Mouse (Mus musculus): ENCODE results near the gene Ccdc157. TPM values are rescaled to one million over a fixed set of nuclear protein-coding genes. Genes with fewer than 3 reads are reported as not detected.
"Not testable (repeated sequence)": the region's sequence is repeated elsewhere in the genome, so short reads cannot be mapped to it uniquely, and the experiment has no call there.

Gene Ccdc157
- total RNA-seq (2021): 1 to 10 TPM; 3.1 to 3.2 TPM
- long read RNA-seq, experiment 1, partial matches to known transcripts: 1 of 1 reads
- long read RNA-seq, experiment 1, other reads (novel, unspliced or antisense): 0 of 1 reads
- long read RNA-seq, experiment 2, partial matches to known transcripts: 5 of 6 reads
- long read RNA-seq, experiment 2, other reads (novel, unspliced or antisense): 1 of 6 reads

DNA sequence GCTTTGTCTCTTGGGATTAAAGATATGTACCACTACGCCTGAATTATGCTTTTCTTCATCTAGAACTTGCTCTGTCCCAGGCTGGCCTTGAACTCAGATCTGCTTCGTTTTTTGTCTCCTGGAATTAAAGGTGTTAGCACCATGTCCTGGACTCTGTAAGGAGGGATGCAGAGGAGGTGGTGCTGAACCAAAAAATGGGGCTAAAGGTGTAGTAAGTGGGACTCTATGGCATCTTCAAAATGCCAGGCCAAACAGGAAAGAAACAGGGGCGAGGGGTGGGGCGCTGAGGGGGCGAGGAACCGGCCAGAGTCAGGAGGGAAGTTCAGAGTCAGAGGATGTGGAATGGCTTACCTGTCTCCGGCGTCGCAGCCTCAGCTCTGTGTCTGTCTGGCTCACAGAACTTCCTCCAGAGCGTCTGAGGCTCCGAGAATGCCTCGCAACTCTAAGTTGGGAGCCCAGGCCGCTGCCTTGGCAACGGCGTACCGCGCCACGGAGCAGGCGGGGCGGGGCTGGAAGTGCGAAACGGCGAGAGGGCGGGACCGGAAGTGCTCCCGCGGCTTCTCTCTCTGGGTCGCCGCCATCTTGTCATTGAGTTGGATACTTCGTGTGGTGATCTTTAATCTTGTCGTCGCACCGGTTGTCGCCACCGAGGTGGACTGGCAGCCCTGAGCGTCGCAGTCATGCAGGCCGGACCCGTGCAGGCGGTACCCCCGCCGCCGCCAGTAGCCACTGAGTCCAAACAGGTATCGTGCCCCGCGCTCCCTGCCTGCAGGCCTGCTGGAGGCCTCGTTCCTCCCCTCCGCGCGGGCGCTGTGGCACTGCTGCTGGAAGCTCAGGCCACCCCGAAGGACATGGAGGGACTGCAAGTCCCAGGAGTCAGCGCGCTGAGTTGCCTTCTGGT, at the start of gene Ccdc157, which contains the start of gene Sf3a1:
Ccdc157 (minus strand) TSS at position 486 of the 901 bp plus-strand sequence.
Sf3a1 (plus strand) TSS at position 543 of the 901 bp plus-strand sequence.
- DNase-seq: peak; percentile 92

DNA sequence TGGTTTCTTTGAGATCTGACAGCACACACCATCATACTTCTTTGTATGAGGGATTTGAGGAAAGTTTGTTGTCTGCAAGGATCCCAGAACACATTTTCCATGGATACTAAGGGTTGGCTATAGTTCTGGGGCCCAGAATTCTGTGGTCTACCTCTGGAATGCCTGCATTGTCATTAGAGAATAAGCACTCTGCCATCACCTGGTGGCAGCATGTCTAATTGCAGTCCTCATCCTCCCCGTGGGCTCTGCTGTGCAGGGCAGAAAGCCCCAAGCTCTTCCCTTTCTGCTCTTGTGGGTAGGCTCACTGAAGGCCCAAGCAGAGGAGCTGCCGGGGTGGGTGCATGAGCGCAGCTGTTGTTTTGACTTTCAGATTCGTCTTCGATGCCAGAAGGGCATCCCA, 49.5 kb upstream of the Ccdc157 start:
- no peak for DNase-seq

DNA sequence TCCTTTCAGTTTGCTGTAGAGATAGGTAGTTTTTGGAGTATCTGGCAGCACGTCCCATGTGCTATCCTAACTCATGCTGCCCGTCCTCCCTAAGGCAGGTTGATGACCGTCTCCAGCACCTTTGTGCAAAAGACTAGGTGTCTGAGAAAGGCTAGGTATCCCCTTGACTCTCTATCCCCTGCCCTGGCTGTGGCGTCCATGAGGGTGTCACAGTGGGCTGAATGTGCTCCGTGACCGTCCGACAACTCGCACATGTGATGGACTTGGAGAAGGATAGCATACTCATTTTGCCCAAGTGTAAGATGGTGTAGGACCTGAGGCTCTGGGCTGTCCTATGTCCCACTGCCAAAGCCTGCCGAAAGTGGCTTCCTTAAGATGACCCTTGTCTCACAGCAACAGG, 47.6 kb upstream of the Ccdc157 start:
- no peak for DNase-seq

DNA sequence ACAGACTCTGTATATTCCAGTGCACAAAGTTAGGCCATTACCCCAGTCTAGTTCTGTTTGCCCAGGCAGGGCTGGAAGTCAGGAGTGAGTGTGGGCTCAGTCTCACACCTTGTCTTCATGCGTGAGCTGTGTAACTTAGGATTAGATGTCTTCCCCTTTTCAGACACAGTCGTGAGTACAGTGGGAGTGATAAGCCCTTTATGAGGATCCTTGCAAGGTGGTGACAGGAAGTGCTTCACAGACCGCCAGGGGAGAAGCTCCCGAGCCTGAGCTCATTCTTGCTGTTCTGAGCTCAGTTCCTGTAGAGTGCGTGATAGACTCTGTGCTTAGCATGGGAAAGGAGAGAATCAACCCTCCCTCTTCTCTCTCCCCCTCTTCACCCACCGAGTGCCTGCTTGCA, 46.5 kb upstream of the Ccdc157 start:
- DNase-seq: no peak

DNA sequence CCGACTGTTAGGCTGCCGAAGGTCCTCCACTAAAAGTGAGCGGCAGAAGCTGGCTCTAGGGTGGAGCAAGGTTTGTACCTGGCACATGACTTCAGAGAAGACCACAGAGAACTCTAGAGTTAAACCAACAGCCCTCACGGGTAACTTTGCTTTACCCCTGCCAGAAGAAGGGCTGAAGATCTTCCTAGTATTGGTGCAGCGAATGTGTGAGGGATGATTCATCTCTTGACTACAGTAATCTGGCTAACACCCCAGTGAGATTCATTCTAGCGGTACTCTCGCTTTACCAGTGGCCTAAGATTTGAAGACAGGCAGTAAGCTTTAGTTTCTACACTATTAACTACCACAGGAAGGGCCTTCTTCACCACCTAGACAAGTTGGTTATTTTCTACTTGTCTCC, 45.9 kb upstream of the Ccdc157 start:
- no peak for DNase-seq

DNA sequence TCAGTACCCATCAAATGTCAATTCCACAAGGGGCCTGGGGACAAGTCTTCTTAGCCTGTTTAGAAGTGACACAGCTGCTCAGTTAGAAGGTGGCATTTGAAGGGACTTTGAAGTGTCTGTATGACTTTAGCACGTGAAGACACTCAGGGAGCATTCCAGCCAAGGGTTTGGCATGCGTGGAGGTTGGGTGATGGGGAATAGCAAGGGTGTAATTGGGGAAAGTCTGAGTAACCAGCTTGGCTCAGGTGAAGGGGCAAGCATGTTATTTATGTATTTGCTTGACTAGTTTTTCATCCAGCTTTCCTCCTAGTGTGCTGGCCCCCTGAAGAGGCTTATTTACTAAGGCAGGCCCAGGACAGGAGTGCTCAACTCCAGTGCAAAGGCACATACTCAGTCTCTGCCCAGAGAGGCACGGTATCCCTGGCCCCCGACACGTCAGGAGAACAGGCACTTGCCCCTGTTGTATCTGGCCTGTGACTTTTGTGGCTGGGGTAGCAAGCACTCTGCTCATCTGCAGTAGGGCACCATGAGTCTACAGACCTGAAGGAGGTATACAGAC, 45.1 kb upstream of the Ccdc157 start:
- DNase-seq: no peak

DNA sequence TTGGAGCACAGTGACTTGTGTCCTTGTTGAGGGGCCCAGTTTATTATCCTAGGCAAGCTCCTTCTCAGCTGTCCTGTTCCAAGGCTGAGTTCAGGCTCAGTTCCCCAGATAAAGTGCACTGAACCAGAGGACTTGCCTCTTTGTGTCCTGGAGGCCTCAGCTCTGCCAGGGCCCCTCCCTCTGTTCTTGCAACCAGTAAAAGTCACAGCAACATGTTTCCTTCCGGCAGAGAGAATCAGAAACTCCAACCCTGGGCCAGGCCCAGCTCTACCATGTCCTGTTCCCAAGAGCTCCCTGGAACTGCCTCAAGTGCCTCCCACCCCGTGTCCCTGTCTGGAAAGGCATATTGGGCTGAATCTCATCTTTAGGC, 43.6 kb upstream of the Ccdc157 start:
- DNase-seq: peak; percentile 84

DNA sequence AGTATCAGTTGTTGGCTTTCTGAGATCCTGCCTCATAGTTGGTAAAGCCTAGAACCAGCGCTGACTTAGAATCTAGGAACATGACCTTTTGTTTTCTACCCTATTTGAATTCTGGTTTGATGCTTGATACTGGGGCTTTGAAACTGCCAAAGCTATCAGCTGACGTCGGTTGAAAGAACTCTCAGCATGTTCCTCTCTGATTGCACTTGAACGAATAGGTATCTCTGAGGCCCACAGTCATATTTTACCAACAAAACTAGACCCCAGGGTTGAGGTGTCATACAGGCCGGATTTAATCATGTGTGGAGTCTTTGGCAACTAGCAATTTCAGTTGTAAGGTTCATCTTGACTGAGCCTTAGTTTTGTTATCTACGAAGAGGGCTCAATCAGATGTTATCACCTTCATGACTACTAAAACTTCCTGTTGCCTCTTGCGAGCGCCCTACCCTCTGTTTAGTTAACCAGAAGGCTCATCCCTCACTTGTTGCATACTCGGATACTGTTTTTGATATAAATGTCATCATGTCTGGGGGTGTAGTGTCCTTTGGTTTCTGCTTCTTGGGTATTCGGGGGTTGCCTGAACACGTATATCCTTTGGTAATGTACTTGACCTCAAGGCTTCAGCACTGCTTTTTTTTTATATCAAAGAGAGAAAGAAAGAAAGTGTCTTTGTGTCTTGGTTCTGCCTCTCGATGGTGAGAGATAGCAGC, 43.1 kb upstream of the Ccdc157 start:
- DNase-seq: no peak

DNA sequence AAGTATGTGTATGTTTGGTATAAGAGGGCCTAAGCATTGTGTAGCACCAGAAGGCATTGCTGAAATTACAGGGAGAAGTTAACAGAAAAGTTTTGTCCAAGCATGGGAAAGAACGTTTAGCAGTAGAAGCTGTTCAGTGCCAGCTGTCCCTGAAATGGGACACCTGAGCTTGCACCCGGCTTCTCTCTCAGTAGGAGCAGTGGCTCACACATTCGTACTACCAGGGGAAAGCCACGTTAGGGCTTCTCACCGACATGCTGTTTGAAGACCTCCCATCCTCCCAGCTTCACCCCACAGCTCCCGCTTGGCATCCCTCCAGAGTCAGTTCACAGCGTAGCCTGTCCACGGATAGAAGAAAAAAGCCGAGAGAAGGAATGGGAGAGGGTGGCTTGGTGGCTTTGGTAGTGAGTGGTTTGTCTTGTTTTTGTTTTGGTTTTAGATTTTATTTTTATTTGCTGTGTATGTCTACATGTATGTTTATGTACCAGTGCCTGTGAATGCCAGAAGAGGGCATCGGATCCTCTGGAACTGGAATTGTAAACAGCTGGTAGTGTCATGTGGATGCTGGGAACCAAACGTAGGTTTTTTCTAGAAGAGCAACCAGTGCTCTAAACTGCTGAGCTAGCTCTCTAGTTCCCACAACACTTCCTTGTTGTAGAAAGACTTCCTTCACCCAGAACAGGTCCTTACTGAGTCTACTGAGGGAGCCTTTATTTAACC, 42.0 kb upstream of the Ccdc157 start:
- no peak for DNase-seq

DNA sequence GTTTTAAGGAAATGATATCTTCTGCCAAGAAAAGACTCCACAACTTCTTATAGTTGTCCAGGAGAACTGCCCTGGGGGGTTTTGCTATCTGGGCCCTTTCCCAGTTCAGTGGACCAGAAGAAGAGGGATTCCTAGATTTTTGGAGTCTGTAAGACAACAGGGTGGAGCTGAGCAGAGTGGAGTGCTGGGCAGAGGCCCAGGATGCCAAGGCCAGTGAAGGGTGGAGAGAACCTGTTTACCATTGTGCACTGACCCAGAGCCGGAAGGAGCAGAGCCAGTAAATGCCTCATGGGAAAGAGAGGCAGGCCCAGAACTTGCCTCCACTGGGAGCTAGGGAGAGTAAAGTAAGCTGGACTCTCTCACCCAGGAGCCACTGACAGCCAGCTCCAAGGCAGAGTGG, 37.6 kb upstream of the Ccdc157 start:
- DNase-seq: no peak

DNA sequence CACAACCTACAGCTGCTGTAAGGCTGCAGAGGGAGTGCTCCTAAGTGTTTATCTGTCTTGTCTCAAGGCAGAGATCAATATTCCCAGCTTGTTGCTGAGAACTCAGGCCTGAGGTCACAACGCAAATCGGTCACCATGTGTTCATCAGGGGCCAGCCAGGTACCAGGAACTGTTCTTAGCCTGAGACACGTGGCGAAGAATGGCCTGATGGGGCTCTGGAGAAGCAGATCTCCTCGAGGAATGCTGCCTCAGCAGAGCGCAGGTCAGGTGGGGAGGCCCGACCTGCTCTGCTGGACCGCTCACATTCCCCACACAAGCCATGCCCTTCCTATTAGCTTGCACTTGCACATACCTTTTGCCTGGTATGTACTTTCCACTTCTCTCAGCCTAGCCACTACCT, 36.5 kb upstream of the Ccdc157 start:
- DNase-seq: no peak

DNA sequence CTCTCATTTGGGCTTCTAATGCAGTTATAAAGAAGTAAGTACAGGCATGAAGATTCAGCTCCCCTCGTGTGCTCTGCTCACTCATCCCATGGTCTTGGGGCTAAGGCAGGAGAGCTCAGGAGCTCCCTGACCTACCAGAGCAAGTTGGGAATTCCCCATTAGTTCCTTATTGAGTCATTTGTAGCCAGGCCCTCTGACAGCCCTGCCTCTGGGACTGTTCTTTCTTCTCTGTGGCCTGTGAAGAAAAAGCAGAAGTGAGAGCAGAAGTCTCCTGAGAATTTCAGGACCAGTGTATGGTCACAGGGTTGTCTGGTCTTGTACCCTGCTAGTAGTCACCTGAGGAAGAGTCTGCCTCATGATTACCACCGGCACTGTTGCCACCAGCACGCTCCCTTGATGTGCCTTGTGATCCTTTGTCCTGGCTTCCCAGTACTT, 35.5 kb upstream of the Ccdc157 start:
- DNase-seq: no peak

DNA sequence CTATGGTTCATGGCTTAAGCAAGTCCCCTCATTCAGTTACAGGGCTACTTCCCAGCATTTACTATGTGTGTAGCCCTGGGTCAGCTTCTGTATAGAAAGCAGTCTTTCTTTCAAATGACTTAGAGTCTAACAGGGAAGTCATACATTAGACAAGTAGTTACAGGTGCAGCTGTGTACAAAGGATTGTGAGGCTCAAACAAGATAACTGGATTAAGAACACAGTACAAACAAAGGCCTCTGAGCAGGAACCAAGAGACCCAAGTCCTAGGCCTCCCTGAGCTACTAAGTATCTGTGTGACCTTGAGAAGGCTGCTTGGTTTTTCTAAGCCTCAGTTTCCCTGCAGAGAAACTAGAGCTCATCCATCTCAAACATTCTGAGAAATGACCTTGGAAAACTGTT, 33.3 kb upstream of the Ccdc157 start:
- no peak for DNase-seq

DNA sequence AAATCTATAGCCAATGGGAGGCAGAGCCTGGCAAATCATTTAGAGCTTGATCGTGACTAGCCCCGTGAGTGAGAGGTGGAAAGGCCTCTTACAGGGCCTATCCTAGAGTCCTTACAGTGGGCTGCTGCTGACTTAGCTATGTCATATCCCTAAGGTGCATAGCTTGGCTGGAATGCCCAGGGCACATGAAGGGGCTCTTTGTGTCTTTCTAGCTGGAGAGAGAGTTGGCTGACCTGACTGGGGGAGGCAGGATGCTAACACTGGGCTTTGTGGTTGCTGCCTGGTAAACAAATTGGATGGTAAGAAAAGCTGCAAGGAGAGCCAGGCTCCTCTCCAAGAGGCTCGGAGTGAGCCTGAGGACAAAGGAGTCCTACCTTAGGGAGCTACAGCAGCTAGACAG, 32.7 kb upstream of the Ccdc157 start:
- DNase-seq: no peak

DNA sequence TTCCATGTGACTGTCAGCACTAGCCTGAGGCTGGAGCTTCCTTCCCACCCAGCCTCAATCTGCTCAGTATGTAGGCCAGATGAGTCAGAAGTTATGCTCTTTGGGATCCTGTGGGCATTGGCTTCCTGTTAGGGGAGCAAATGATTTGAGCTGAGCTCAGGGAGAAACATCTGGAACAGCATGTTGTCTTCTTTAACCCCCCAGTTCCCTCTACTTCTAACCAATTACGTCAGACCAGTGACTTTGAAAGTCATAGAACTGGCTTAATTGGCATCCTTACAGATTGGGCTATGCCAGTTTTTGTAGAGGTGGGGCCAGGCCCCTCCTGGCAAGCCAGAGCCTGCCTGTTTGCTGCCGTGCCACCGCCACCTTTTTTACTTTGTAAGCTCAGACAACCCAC, 30.6 kb upstream of the Ccdc157 start:
- peak; percentile 53 for DNase-seq

DNA sequence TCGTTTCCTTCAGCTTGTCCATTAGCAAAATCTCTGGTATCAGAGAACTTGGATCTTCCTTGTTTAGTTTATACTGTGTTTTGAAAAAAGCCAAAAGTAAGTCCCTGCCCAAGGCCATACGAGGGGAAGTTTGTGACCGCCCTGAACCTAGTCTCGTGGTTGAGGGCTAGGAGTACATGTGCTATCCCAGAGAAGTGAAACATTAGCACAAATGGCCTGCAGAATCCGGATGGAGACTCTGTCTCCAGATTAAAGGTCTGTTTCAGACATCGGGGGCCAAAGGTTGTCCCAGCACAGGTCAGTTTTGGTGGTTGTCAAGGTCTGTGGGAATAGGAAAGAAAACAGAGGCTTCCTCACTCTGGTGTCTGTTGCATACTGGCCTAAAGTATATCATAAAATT, 29.1 kb upstream of the Ccdc157 start:
- no peak for DNase-seq

DNA sequence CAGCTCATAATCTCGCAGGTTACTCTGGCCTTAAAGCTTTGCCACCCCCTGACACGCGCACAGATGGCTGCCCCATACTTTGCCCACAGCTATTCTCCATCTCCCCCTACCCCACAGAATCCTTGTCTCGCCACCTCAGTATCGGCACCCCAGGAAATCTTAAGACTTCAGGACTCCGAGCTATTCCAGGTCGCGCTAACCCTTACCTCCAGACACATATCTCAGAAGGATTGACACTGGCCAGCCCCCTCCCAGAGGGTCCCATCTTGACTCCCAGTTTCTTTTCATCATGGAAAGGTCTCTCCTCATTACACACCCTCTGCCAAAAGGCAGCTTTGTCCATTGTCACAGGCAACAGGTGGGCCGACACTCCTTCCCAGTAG, 27.2 kb upstream of the Ccdc157 start:
- no peak for DNase-seq

DNA sequence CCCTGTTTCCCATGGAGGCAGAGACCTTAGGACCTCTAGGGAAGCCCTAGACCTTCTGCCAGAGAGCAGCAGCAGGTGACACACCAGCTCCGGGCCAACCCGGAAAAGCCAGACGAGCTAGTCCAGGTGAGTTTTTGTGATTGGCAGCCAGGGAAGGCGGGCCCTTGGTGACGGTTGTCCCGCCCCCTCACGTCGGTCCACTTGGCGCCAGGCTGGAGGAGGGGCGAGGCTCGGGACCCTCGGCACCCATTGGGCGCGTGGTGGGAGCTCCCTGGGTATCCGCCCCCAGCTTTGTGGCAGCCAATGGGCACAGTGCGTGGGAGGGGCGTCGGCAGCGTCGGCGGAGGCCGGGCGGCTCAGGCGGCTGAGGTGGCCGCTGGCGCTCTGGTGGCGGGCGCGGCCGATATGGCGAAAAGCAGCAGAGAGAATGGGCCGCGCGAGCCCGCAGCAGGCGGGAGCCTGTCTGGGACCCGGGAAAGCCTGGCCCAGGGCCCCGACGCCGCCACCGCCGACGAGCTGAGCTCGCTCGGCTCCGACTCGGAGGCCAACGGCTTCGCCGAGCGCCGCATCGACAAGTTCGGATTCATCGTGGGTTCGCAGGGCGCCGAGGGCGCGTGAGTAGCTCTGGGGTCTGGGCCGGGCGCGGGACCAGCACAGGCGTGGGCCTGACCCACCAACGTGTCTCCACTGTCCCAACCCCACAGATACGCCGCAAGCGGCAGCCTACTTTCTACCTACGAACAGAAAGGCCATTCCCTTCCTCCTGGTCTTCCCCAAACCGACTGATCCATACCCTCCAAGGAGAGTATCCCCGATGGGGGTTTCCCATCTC, 26.6 kb upstream of the Ccdc157 start, which contains the start of gene Tbc1d10a:
Tbc1d10a (plus strand) TSS at position 304 of the 832 bp plus-strand sequence.
- DNase-seq: peak; percentile 99

DNA sequence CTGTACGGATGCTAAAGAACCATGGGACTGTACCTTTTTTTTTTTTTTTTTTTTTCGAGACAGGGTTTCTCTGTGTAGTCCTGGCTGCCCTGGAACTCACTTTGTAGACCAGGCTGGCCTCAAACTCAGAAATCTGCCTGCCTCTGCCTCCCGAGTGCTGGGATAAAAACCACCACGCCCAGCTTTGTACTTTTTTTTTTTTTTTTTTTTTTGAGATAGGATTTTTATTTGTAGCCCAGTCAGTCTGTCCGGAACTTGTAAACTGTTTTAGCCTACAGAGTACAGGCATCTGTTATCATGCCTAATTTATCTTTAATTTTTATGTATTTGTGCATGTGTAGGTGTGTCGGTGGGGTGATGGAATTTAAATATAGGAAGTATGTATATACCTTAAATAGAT, 25.4 kb upstream of the Ccdc157 start:
- DNase-seq: not testable (repeated sequence)

DNA sequence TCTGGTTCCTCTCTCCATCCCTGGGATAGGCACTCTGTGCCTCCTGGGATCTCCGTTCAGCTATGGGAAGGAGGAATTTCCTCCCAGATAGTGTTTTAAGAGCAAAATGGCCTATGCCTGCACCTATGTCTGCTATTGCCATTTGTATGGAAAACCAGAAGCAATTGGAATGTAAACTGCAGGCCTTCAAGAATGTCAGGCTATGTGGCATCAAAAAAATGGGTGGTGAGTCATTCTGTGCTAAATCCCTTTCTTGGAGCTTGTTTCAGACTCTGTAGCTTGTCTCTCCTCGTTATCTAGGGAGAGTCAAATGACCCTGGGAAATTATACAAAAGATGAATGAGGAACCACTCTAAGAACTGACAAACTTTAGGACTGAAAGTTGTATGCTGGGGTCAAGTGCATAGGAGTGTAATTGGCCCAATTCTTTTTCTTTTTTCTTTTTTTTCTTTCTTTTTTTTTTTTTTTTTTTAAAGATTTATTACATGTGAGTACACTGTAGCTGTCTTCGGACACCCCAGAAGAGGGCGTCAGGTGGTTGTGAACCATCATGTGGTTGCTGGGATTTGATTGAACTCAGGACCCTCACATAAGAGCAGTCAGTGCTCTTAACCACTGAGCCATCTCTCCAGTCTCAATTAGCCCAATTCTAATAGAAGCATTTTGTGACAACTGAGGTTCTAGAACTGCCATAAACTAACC, 24.3 kb upstream of the Ccdc157 start:
- no peak for DNase-seq
